Mouse (Mus musculus) thymus, adult 2 months (tissue): ENCODE measurements around the gene Tlr13.
"Not testable (repeated sequence)": the region's sequence is repeated elsewhere in the genome, so short reads cannot be mapped to it uniquely, and the experiment has no call there.

ENCODE experiments used
- CTCF ChIP-seq: fragments of 200-500 bp; IDR thresholded peaks from 2 replicates; pipeline ENCODE4 v1.5.1; 2012; ENCODE audit warnings: mild to moderate bottlenecking, control low read depth, low read length, moderate library complexity, borderline replicate concordance; ENCODE audit not compliant: control insufficient read depth, poor library complexity, insufficient read depth; ENCODE audit errors: extremely low read depth
- POLR2A ChIP-seq: fragments of 200-500 bp; IDR thresholded peaks from 2 replicates; pipeline ENCODE4 v1.6.1; 2012; ENCODE audit warnings: mild to moderate bottlenecking, low read length, control low read depth, moderate library complexity; ENCODE audit not compliant: control insufficient read depth, poor library complexity, insufficient read depth; ENCODE audit errors: extremely low read depth

DNA sequence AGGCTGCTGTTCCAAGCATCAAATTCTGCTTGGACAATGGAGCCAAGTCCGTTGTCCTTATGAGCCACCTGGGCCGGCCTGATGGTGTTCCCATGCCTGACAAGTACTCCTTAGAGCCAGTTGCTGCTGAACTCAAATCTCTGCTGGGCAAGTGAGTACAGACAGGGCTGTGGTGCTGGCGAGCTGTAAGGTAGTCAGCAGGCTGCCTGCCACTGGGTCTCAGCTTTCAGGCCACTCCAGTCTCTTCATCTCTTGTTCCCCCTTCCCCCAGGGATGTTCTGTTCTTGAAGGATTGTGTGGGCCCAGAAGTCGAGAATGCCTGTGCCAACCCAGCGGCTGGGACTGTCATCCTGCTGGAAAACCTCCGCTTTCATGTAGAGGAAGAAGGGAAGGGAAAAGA lies 51.4 kb downstream of the Tlr13 start:
- TF ChIP-seq POLR2A, CTCF: not testable (repeated sequence)
